Mouse (Mus musculus) c-Kit-positive CD71-positive TER-119-positive erythroid progenitor cells, embryonic 14.5 days (primary cell): ENCODE measurements around the gene 2510039O18Rik.

ENCODE experiments used
- DNase-seq: peaks from one replicate; pipeline ENCODE4 v3.0.0-alpha.2; 2013; ENCODE audit warnings: low spot score

The 2510039O18Rik gene

DNA sequence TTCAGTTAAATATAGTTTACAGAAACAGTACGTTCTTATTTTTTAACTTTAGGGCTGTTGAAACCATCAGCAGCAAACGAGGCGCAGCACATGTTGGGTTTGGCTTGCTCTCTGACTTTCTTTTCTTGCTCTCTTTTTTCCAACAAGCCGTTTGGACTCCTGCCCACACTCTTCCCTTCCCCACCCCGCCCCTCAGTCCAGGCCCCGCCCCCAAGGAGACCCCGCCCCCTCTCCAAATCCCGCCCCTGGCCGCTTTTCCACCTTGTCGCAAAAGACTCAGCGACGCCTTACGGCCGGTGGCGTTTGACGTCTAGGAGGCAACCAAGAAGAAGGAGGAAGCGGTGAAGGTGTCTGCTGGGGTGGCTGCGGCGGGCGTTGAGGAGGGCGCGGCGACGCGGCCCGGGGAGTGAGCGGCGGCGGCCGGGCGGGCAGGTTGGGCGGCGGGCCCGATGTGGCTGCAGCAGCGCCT is at the start of gene 2510039O18Rik:
2510039O18Rik (plus strand) TSS at position 320 of the 469 bp plus-strand sequence.
- DNase-seq = peak; percentile 86

DNA sequence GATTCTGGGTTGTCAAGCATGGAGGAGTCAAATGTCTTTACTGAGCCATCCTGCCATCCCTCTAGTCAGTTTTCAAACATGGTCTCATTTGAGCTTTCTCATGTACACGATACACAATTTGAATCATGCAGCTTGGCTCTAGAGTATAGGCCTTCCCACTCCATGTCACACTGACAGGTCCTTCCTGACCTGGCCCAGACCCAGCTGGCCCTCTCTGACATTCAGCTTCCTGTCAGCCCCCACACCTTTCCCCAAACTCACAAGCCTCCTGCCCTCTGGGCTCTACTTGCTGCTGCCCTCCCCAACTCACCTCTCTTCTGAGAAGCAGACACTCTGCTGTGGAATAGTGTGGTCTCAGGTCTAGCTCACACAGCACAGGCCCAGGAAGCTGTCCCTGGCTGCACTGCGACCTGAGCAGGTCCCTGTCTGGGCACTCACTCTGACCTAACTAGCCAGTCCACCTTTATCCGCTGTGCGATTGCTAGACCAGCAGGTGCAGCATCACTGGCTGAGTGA is 44.8 kb upstream of the 2510039O18Rik start:
- no peak for DNase-seq

DNA sequence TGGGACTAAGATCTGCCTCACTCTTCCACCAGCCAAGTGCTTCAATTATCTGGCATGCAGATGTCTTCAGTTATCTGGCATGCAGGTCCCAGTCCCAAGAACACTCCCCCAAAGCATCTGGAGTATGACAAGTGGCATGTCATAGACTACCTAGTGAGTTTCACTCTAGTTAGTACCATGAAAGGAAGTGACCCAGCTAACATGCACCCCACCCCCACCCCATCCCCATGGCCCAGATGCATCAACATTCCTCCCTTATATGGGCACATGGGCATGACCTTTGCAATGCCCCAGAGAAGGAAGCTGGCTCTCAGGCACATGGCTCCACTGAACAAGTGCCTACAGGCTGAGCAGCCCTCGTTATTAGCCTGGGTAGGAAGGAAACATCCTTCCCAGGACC is 44.3 kb upstream of the 2510039O18Rik start:
- DNase-seq = no peak

DNA sequence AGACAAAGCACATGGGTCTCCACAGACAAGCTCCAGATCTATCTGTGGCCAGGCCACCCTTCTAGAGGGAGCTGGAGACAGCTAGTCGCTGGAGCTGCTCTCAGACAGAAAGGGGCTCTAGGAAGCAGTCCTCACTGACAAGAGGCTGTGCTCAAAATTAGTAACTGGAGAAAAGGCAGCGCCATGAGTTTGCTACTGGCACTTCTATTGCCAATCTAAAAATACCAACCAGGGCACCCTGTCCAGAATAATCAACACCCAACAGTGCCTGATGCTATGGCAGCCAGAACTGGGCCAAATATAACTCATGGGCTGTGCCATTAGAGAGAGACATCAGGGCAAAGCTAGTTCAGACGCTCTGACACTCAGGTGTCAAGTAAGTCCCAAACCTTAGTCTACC is 43.3 kb upstream of the 2510039O18Rik start:
- no peak for DNase-seq

DNA sequence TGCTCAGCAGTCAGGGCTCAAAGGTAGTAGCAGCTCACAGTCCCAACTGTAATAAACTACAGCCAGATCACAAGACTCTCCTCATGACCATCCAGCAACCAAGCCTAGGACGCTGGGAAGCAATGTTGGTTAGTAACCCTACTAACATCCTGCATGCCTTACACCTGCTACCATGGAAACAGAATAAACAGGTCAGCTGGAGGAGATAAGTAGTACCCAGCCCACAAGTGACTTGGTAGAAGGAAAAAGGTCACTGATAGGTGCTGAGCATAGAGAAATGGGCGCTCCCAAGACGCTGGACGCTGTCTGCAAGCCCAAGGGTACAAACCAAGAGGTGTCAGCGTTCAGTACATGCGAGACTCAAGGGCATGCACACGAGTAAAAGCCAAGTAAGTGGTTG is 40.2 kb upstream of the 2510039O18Rik start:
- no peak for DNase-seq

DNA sequence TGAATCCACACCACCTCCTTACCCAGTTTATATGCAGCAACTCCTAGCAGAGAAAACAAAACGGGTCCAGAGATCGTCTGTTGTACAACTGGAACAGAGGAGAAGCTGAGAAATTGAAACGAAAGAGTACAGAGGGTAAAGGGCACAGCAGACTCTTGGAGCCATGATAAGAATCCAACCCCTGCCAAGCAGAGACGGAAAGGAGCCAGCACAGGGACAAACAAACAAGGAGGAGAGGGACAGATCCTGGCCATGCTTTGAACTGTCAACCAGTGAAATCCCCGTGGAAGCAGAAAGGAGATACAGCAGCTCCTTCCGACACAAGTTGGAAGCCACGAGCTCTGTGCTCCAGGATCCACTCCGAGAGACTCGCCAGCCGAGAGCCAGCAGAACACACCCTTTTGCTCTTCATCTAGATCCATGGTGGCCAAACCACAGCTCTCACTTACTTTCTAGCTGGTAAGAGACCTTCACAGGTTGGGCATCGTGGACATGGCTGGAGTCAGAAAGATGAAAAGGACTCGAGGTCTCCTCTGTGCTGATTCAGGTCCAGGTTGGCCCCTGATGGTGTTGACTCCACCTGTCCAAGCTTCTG is 37.7 kb upstream of the 2510039O18Rik start:
- no peak for DNase-seq

DNA sequence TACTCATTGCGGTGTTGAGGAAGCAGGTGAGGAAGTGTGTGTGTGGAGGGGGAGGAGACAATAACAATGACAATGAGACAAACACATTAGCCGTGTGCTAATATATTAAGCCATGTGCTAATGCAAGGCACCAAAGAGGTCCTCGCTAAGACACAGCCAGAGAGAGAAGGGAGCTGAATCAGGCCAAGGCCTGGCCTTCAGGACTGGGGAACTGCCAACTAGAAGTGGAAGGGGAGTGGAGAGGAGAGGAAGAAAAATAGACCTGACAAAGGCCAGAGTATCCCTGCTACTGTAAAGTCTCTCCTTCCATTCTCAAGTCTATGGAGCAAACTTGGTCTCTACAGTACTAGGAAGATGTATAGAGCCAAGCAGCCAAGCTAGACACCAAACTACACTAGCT is 37.1 kb upstream of the 2510039O18Rik start:
- no peak for DNase-seq

DNA sequence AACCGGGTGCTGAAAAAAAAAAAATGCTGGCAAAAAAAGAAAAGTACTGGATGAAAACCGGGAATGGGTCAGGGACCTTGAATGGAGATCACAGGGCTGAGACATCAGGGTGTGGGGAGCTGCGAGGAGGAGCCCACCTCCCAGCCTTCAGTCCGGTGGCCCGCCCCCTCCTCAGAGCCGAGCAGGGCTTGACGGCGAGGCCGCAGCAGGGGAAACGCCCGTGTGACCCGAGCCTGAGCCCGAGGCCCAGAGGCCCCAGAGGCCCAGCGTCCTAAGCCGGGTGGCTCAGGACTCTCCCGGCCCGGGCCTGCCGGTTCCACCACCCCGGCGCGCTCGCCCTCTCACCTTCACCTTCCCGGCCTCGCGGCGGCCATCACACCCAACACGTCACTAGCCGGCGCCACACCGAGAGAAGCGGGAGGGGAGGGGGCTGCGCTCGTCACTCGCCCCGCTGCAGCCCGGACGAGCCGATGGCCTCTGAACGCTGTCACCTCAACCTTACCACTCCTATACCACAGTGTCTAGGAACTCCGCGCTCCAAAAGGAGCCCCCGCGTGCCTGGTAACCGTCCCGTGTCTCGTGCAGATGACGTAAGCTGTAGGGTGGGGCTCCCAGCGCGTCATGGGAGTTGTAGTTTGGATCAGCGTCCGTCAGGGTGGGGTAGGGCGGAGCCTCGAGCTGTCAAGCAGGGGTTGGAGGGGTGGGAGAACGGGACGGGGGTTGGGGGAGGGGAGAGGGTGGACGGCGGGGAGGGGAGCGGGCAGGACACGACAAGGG is 36.2 kb upstream of the 2510039O18Rik start, which contains the start of gene Mfn2:
Mfn2 (minus strand) TSS at position 392 of the 777 bp plus-strand sequence.
- peak; percentile 86 for DNase-seq

DNA sequence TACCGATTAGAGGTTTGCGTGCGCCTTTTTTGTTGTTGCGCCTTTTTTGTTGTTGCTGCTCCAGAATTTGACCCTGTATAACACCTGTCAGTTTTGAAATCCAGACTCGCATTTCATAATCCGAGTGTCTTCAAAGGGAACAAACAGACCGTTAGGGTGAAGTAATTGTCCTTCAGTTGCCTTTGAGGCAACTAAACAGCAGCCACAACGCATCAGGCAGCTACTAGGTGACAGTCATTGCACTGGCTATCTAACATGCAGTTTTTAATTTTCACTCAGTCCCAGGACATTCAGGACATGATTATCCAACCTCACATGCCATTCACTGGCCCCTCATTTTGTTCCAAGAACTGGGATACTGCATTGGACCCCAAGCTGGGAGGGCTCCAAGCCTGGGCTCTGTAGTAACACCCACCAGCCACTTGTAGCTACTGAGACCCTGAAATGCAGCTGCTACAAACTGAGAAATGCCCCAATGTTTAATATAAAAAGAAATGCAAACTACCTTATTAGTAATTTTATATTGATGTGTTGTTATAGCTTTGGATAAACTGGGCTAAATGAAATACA is 35.5 kb upstream of the 2510039O18Rik start:
- DNase-seq = no peak

DNA sequence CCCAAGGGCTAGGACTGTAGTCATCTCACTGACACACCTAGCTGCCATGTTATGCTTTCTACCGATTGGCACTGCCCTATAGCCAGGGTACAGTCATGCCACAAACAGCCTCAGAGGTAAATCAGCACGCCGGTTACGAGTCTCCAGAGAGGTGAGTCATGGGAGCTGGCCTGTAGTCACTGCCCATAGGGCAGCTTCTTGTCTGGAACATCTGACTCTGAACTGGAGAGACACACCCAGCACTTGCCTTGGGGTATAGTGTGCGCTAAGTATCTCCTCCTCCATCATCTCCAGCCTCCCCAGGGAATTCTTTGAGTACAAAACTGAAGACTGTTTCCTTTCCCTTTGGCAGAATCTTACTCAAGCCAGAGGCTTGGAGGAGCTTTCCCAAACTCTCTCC is 34.5 kb upstream of the 2510039O18Rik start:
- no peak for DNase-seq

DNA sequence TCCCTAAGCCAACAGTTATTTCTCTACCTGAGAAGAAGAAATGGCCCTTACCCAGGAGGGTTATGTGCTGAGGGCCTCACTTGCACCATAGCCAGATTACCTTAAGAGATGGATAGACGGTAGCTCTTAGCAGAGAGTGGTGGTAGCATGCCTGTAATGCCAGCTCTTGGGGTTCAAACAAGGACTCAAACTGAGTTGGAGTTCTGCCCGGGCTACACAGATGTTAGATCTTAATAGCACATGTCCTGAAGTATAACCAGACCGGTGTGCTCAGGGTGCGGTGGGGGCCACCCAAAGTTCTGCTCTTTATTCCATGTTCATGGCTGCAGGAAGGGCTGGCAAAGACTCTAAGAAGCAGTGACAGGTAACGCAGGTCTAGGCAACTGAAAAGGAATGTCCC is 31.2 kb upstream of the 2510039O18Rik start:
- no peak for DNase-seq

DNA sequence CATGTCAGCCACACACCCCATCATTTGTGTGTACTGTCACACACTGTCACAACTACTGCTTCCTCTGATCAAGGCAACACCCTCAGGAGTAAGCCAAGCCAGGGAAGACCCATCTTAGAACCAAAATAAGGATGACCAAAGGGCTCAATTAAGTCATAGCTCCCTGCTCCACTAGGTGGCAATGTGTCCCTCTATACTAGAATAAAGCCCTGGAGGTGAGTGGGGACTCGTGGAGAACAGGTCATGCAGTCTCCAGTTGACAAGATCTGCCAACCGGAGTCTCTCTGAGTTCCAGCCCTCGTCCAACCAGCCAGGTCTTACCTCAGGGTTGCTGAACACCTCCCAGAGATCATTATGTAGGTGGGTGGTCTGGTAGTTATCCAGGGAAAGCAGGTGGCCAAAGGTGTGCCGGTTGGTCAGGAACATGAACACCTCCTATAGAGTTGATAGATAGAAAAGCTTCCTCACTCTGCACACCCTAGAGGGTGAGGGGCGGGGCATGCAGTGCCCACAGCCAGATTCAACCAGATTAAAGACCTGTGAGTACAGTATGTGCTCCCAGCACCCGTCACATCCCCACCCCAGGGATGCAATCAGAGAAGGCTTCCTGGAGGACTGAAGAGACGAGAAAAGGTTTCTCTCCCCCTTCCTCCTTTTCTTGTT is 22.1 kb upstream of the 2510039O18Rik start:
- peak; percentile 41 for DNase-seq

DNA sequence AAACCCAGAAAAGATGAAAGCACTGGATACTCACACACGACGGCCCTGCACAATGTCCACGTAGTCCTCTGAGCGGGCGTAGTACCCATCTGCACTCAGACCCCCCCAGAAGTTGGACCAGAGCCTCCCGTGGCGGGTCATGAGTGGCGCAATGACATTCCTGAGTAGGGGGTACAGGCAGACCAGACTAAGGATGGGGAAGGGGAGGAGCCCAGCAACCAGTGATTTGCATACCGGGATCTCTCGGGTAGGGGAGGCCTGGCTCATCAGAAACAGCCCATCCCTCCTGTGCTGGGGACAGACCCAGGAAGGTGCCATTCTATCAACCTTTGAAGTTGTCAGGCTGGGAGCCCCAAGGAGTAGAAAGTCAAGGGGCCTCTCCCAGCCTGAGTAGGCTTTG is 19.7 kb upstream of the 2510039O18Rik start:
- no peak for DNase-seq

DNA sequence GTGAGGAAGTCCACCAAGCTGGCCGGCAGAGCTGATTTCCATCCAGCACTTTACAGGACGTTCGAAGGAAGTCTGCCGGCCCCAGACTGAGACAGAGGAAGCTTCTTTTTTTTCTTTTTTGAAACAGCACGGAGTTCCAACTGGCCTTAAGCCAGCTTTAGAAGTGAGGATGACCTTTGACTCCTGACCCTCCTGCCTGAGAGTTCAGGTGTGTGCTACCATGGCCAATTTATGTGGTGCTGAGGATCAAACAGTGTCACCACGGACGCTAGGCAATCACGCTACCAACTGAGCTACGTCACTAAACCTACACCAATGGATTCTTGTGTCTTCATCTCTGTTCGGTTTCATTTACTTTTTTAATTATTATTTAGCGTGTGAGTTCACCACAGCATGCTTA is 18.4 kb upstream of the 2510039O18Rik start:
- no peak for DNase-seq

DNA sequence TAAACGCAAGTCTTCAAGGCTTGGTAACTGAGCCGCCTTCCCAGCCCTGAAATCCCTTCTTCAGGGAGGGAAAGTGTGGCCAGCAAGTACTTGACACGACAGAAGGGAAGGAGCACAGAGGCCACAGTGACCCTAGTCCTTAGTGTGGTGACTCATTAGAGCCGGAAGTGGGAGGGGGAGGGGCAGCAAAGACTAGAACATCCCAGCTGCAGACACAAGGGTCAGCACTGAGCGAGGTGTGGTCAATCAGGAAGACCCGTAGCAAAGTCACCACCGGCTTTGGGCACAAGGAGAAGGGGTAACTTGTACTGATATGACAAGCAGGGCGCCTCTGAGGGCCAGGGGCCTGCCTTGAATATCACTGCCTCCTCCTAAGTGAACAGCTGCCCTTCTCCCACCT is 13.0 kb upstream of the 2510039O18Rik start:
- no peak for DNase-seq

DNA sequence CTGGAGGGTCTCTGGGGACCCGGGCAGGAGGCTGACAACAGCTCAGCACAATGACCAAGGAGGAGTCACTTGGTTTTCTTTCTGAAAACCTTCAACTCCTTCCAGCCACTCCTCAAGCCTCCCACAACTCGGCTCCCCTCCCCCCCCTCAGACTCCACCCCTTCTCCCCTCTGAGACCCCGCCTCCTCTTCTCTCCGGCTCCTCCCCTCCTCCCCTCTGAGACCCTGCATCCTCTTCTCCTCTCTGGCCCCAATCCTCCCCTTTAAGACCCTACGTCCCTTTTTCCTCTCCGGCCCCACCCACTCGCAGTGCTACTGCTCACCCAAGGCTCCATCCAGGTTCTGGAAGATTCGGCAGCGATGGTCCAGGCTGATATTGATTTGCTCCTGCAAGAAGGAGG is 12.6 kb upstream of the 2510039O18Rik start:
- no peak for DNase-seq

DNA sequence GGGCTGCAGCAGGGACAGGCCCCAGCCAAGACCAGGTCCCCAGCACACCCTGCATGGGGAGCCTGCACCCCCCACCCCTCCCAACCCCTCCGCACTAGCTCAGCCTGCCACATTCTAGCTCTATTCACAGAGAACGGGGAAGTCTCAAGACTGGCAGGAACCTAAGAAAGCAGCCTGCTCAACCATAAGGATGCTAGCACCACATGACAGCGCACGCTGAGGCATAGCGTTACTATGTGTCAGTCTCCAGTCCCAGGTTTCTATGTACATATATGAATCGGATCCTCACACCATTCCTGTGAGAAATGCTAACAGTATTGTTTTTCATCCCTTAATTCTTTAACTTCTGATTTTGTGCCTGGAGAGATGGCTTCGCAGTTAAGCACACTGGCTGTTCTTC is 12.2 kb upstream of the 2510039O18Rik start:
- no peak for DNase-seq

DNA sequence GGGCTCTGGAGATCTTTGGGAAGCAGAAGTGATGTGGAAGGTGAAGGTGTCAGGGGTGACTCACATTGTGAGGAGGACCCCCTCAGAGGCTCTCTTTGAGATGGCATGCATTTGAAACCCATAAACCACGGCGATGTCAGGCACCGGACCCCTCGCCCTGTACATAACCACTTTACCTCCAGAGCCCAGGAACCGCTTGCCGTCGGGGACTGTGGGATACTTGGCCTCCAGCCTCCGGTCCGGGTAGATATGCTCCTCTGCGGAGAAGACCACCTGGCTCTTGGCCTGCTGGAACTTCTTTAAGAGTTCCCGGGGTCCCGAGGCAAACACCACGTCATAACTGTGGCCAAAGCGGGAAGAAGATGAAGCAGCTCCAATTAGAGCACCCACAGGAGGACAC is 9.7 kb upstream of the 2510039O18Rik start:
- DNase-seq = no peak

DNA sequence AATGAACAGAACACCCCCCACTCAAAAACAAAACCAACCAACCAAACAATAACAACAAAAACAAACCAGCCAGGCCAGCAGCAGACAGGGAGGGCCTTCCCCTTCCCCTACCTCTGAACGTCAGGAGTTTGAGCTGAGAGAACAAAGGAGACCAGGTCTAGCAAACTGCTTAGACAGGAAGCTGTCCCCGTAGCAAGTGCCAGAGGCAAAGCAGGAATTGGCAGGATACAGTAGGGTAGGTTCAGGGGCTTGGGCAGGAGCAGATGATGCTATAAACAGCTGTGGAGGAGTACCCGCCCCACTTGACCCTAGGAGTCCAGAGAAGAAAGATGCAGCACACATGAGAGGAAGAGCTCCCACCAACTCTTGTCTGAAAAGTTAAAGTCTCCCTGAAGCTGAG is 6.6 kb upstream of the 2510039O18Rik start:
- no peak for DNase-seq

DNA sequence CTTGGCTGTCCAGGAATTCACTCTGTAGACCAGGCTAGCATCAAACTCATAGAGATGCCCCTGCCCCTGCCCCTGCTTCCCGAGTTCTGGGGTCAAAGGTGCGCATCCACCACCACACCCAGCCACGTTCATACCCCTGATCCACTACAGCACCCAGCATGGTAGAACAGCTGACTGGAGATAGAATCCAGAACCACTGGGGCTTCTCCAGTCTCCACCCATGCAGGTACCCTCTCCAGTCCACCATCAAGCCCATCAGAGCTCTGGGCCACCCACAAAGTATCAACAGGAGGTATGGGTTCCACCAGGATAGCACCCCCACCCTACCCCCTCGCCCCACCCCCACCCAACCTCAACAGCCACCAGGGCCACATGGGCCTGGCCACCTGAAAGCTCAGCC is 6.1 kb upstream of the 2510039O18Rik start:
- no peak for DNase-seq

DNA sequence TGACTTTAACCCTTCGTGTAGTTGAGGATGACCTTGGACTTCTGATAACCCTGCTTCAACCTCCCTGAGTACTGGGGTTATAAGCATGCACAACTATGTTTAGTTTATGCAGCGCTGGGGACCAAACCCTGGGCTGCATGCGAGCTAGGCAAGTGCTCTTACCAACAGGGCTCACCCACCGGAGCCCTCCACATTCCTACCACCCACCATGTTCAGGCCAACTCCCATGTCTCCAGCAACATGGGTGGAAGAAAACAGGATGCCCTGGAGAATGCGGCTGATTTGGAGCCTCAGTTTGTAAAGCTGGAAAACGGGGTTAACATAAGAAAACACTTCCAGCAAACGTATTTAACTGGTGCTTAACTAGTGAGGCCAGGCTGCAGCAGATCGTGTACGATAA is 4.8 kb upstream of the 2510039O18Rik start:
- DNase-seq = no peak

DNA sequence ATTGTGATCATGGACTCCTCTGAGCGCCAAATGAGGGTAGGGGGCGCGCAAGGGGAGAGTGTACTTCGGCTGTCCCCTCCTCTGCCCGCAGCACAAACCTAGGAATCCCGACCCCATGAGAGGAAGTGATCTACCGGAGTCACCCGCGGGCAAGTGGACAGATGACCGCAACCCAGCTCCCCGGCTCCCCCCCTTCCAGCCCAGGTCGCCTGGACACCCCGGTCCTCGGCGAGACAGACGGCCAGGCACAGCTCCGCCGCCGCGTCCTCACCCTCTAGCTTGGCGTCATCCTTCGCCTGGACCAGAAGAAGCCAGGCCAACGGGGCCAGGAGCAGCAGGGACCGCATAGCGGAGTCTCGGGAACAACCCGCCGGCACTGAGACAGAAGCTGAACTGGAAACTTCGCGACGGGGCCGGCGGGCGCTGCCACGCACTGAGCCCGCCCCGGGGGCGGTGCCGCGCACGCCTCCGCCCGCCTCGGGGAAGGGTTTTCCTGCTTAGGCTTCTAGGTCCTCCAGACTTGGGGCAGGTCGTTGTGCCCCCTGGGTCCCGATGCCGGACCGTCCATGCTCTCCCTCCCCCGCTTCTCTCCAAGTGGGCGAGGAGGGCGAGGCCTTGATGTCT is 4.3 kb upstream of the 2510039O18Rik start, which contains the start of gene Plod1:
Plod1 (minus strand) TSS at position 437 of the 624 bp plus-strand sequence.
- DNase-seq = peak; percentile 33
